Mouse (Mus musculus) lung, embryonic 14.5 days (tissue): Measurements from ENCODE around the gene Bik. TPM values are rescaled to one million over a fixed set of nuclear protein-coding genes. Genes with fewer than 3 reads are reported as not detected.

ENCODE experiments used
- ATAC-seq: fragments of 200-750 bp; cut with Nextera tagmentation; 2 replicates; pipeline ENCODE4 v1.8.0; 2017; ENCODE audit warnings: mild to moderate bottlenecking, moderate TSS enrichment, moderate library complexity; ENCODE audit not compliant: insufficient read depth
- DNase-seq: peaks from one replicate; pipeline ENCODE4 v3.0.0-alpha.2; 2015
- H3K27ac ChIP-seq: fragments of 300-500 bp; sonication (generic); 2 replicates; pipeline ENCODE4 v1.5.1; 2014; ENCODE audit warnings: low read depth, mild to moderate bottlenecking, moderate library complexity
- H3K27me3 ChIP-seq: fragments of 300-500 bp; sonication (generic); 2 replicates; pipeline ENCODE4 v1.6.1; 2014; ENCODE audit warnings: low read length, control low read depth; ENCODE audit not compliant: insufficient read depth
- H3K36me3 ChIP-seq: fragments of 300-500 bp; sonication (generic); 2 replicates; pipeline ENCODE4 v1.6.1; 2014; ENCODE audit warnings: control low read depth; ENCODE audit not compliant: insufficient read depth
- H3K4me1 ChIP-seq: fragments of 300-500 bp; sonication (generic); 2 replicates; pipeline ENCODE4 v1.6.1; 2014; ENCODE audit warnings: antibody characterized with exemption, control low read depth; ENCODE audit not compliant: insufficient read depth
- H3K4me2 ChIP-seq: fragments of 300-500 bp; sonication (generic); 2 replicates; pipeline ENCODE4 v1.6.1; 2014; ENCODE audit warnings: mild to moderate bottlenecking
- H3K4me3 ChIP-seq: fragments of 300-500 bp; sonication (generic); 2 replicates; pipeline ENCODE4 v1.5.1; 2014; ENCODE audit warnings: low read depth, low read length
- H3K9ac ChIP-seq: fragments of 300-500 bp; sonication (generic); 2 replicates; pipeline ENCODE4 v1.6.1; 2014
- H3K9me3 ChIP-seq: fragments of 300-500 bp; sonication (generic); 2 replicates; pipeline ENCODE4 v1.6.1; 2016; ENCODE audit warnings: low read depth, low read length, control low read depth
- CTCF ChIP-seq: IDR thresholded peaks from 2 replicates; pipeline ENCODE4 v1.5.1; 2016; ENCODE audit warnings: antibody characterized with exemption, low read depth
- WGBS: fragments of 180-500 bp; shearing (Covaris S2); extraction: QIAGEN DNeasy Blood & Tissue Kit; methylation state at CpG from one replicate; pipeline ENCODE4 v1.1.7; 2014; 5-methylcytosine and 5-hydroxymethylcytosine counted together
- polyA plus RNA-seq: library from polyadenylated mRNA; unstranded; fragments of >200 nt; fragmentation: Nextera tagmentation; extraction: Ambion mirVana; gene quantifications from 2 replicates; pipeline ENCODE4 v1.2.1, GENCODE M21; 2014

The Bik gene
- polyA plus RNA-seq, 1 experiment from 2014 or later, result 12.1 TPM

GRCm38 (mm10) chr15:83487477-83488115 is 39.1 kb upstream of the Bik start:
- H3K27ac ChIP-seq, result no peak overlapping the region
- no peaks in the 10 kb centered on the region for H3K4me1 ChIP-seq
- no peak for DNase-seq
- ATAC-seq, result no peak
- no peak overlapping the region for H3K4me3 ChIP-seq
- H3K36me3 ChIP-seq, result peaks cover 7% of the 10 kb centered on the region; the same call in 1 of the 2 replicates
- no peaks in the 10 kb centered on the region for H3K27me3 ChIP-seq
- H3K4me2 ChIP-seq, result no peak overlapping the region
- WGBS, result 67% methylated on average over 9 of the region's 9 CpGs
- no peaks in the 10 kb centered on the region for H3K9me3 ChIP-seq
- H3K9ac ChIP-seq, result no peak overlapping the region
- no peak for TF ChIP-seq CTCF

- no peak overlapping the region for H3K4me3 ChIP-seq
- no peak overlapping the region for H3K4me2 ChIP-seq
- H3K27me3 ChIP-seq, result no peaks in the 10 kb centered on the region
- ATAC-seq (no peak), DNase-seq (no peak)
- no peak overlapping the region for H3K27ac ChIP-seq
- H3K4me1 ChIP-seq, result no peaks in the 10 kb centered on the region
- TF ChIP-seq CTCF, result no peak
- WGBS, result 83% methylated on average over 20 of the region's 20 CpGs
- H3K9me3 ChIP-seq, result no peaks in the 10 kb centered on the region
- H3K36me3 ChIP-seq, result peaks cover 7% of the 10 kb centered on the region; the same call in 1 of the 2 replicates
- H3K9ac ChIP-seq, result no peak overlapping the region
These were observed 37.2 kb upstream of the Bik start for GRCm38 (mm10) chr15:83489471-83489870.

- DNase-seq, result no peak
- WGBS, result 62% methylated on average over 5 of the region's 5 CpGs
- no peak for TF ChIP-seq CTCF
- Histone ChIP-seq H3K9me3 (no peaks in the 10 kb centered on the region), H3K4me1 (no peaks in the 10 kb centered on the region), H3K9ac (no peak overlapping the region), H3K4me3 (no peak overlapping the region), H3K36me3 (peaks cover 12% of the 10 kb centered on the region; the same call in 1 of the 2 replicates), H3K4me2 (no peak overlapping the region), H3K27me3 (no peaks in the 10 kb centered on the region), H3K27ac (no peak overlapping the region)
- no peak for ATAC-seq
These were observed 34.8 kb upstream of the Bik start for GRCm38 (mm10) chr15:83491891-83492290.

DNA sequence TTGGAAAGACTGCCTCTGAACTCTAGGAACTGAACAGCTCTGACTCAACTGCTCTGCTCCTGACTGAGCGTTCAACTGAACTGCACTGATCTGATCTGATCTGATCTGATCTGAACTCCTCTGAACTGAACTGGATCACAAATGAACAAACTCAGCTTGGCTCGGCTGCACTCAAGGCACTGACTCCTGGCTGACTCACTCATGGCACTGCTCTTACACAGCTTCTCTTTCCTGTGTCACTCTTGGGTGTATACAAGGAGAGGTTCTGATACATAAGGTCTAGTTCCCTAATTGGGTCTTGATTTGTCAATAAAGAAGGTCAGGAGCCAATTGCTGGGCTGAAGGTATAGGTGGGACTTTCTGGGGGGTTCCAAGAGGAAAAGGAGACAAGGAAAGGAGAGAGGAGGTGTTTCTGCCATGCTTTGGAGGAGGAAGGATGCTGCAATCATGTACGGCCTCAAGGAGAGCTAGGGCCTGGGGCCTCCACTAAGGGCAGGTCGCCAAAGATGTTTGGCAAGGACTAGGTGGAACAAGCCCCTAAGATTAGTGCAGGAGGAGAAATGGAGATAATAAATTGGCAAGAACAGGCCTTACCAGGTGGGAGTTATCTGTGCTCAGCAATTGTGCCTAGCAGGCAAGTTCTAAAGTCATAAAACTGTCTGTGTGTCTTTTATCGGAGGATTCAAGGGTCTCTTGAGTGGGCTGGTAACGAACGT is 32.6 kb upstream of the Bik start:
- H3K36me3 ChIP-seq, result peaks cover 18% of the 10 kb centered on the region; the same call in 1 of the 2 replicates
- no peaks in the 10 kb centered on the region for H3K27me3 ChIP-seq
- H3K4me1 ChIP-seq, result no peaks in the 10 kb centered on the region
- no peak for DNase-seq
- TF ChIP-seq CTCF, result no peak
- H3K27ac ChIP-seq, result no peak overlapping the region
- ATAC-seq, result no peak
- 81% methylated on average over 7 of the region's 7 CpGs for WGBS
- no peak overlapping the region for H3K9ac ChIP-seq
- H3K4me2 ChIP-seq, result no peak overlapping the region
- H3K4me3 ChIP-seq, result no peak overlapping the region
- H3K9me3 ChIP-seq, result no peaks in the 10 kb centered on the region

- H3K36me3 ChIP-seq, result peaks cover 18% of the 10 kb centered on the region; the same call in 1 of the 2 replicates
- no peak for ATAC-seq
- 53% methylated on average over 6 of the region's 6 CpGs for WGBS
These were observed 32.1 kb upstream of the Bik start for GRCm38 (mm10) chr15:83494572-83494920.

DNA sequence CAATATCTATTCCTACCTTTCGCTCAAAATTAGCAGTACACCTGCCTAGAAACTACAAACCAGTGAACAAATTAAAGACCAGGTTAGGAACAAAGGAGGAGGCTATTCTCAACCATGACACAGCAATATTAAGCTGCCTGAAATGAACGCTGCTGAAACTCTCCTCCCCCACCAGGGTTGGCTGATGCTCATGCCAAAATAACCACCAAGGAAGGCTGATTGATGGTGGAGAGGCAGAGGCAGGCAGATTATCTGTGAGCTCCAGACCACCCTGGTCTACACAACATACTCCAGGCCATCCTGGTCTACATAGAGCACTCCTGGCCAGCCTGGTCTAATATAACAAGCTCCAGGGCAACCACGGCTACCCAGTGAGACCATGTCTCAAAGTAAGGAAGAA is 31.5 kb upstream of the Bik start:
- no peaks in the 10 kb centered on the region for H3K4me1 ChIP-seq
- ATAC-seq, result no peak
- no peaks in the 10 kb centered on the region for H3K9me3 ChIP-seq
- H3K4me3 ChIP-seq, result no peak overlapping the region
- no peak overlapping the region for H3K9ac ChIP-seq
- H3K36me3 ChIP-seq, result peaks cover 18% of the 10 kb centered on the region; the same call in 1 of the 2 replicates
- no peak for TF ChIP-seq CTCF
- 81% methylated on average over 3 of the region's 3 CpGs for WGBS
- no peaks in the 10 kb centered on the region for H3K27me3 ChIP-seq
- DNase-seq, result no peak
- H3K27ac ChIP-seq, result no peak overlapping the region
- no peak overlapping the region for H3K4me2 ChIP-seq

More at GRCm38 (mm10) chr15:83494572-83494920, 32.1 kb upstream of the Bik start:
- no peak for DNase-seq
- no peak for TF ChIP-seq CTCF
- H3K27ac ChIP-seq, result no peak overlapping the region
- no peaks in the 10 kb centered on the region for H3K27me3 ChIP-seq
- no peaks in the 10 kb centered on the region for H3K9me3 ChIP-seq
- H3K9ac ChIP-seq, result peak overlapping the region; percentile 9; the same call in 1 of the 2 replicates
- no peaks in the 10 kb centered on the region for H3K4me1 ChIP-seq
- no peak overlapping the region for H3K4me3 ChIP-seq
- no peak overlapping the region for H3K4me2 ChIP-seq

GRCm38 (mm10) chr15:83495787-83496367 is 30.8 kb upstream of the Bik start:
- Histone ChIP-seq H3K9me3 (no peaks in the 10 kb centered on the region), H3K9ac (no peak overlapping the region), H3K4me2 (0 out of 2 replicates have a peak overlapping the region, but pooled peaks have one; percentile 18), H3K4me3 (no peak overlapping the region), H3K27ac (no peak overlapping the region), H3K4me1 (no peaks in the 10 kb centered on the region), H3K27me3 (no peaks in the 10 kb centered on the region), H3K36me3 (peaks cover 14% of the 10 kb centered on the region; the same call in 1 of the 2 replicates)
- 62% methylated on average over 22 of the region's 22 CpGs for whole genome bisulfite sequencing
- DNase-seq (peak; percentile 15), ATAC-seq (peak; percentile 47; the same call in 1 of the 2 replicates)
- no peak for TF ChIP-seq CTCF
